Mouse (Mus musculus): ENCODE results near the gene Myo1e. TPM values are rescaled to one million over a fixed set of nuclear protein-coding genes. Genes with fewer than 3 reads are reported as not detected.

Gene Myo1e
- polyA plus RNA-seq, 1 experiment from 2014 or later: 18.9 TPM

GRCm38 (mm10) chr9:70232044-70233010, 25.2 kb downstream of the Myo1e start:
- H3K27me3 ChIP-seq (ENCODE audit: low read depth, poor library complexity, severe bottlenecking): no peaks in the 10 kb centered on the region
- no peaks in the 10 kb centered on the region for H3K9me3 ChIP-seq (replicated peaks)
- H3K27ac ChIP-seq: no peak overlapping the region
- DNase-seq (ENCODE audit: low spot score): no peak
- no peaks in the 10 kb centered on the region for H3K36me3 ChIP-seq
- 85% methylated on average over 10 of the region's 10 CpGs for WGBS
- H3K4me3 ChIP-seq: no peak overlapping the region
- no peaks in the 10 kb centered on the region for H3K4me1 ChIP-seq

- H3K4me1 ChIP-seq: peaks cover 18% of the 10 kb centered on the region
- H3K4me3 ChIP-seq: no peak overlapping the region
- WGBS: 89% methylated on average over 3 of the region's 3 CpGs
- no peak for DNase-seq (ENCODE audit: low spot score)
- H3K36me3 ChIP-seq: no peaks in the 10 kb centered on the region
- no peaks in the 10 kb centered on the region for H3K9me3 ChIP-seq (replicated peaks)
- H3K27ac ChIP-seq: no peak overlapping the region
- no peaks in the 10 kb centered on the region for H3K27me3 ChIP-seq (ENCODE audit: low read depth, poor library complexity, severe bottlenecking)
Measured at GRCm38 (mm10) chr9:70237136-70237535, 30.0 kb downstream of the Myo1e start.

DNA sequence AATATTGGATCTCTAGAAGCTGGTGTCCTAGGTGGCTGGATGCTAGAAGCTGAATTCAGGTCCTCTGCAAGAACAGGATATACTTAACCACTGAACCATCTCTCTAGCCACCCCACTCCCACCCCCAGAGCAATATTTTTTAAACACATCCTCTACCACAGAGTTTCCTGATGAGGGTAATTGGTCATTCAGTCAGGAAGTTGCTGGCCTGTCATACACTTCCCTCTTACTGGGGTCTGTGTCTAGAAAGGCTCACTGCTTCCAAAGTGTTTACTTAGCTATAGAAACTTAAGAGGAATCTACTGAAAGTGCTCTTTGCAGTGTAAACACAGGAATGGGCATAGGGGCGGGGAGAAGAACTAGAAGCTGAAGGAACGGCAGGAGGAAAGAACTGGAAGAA, 30.4 kb downstream of the Myo1e start:
- no peak for DNase-seq (ENCODE audit: low spot score)
- no peak overlapping the region for H3K27ac ChIP-seq
- no peaks in the 10 kb centered on the region for H3K9me3 ChIP-seq (replicated peaks)
- H3K27me3 ChIP-seq (ENCODE audit: low read depth, poor library complexity, severe bottlenecking): no peaks in the 10 kb centered on the region
- no peak overlapping the region for H3K4me3 ChIP-seq
- H3K4me1 ChIP-seq: peaks cover 22% of the 10 kb centered on the region
- H3K36me3 ChIP-seq: no peaks in the 10 kb centered on the region
- 41% methylated on average over 2 of the region's 2 CpGs for WGBS

- no peaks in the 10 kb centered on the region for H3K36me3 ChIP-seq
- no peaks in the 10 kb centered on the region for H3K9me3 ChIP-seq (replicated peaks)
- no peaks in the 10 kb centered on the region for H3K27me3 ChIP-seq (ENCODE audit: low read depth, poor library complexity, severe bottlenecking)
- no peak overlapping the region for H3K27ac ChIP-seq
- 86% methylated on average over 6 of the region's 6 CpGs for WGBS
- H3K4me3 ChIP-seq: no peak overlapping the region
- peaks cover 26% of the 10 kb centered on the region for H3K4me1 ChIP-seq
- DNase-seq (ENCODE audit: low spot score): no peak
Measured at GRCm38 (mm10) chr9:70238391-70238790, 31.2 kb downstream of the Myo1e start.

DNA sequence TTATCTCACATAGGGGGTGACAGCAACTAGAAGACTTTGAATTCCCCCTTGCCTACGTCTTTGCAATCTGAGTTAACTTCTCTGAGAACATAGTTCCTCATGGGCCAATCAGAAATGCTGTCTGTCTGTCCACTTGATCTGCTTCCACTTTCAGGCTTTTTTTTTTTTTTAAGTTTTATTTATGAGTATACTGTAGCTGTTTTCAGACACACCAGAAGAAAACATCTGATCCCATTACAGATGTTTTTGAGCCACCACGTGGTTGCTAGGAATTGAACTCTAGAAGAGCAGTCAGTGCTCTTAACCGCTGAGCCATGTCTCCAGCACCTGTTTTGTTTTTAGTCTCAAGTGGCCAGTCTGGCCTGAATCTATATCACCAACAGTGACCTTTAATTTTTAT, 32.1 kb downstream of the Myo1e start:
- Histone ChIP-seq H3K27me3 (ENCODE audit: low read depth, poor library complexity, severe bottlenecking) (no peaks in the 10 kb centered on the region), H3K36me3 (no peaks in the 10 kb centered on the region), H3K4me3 (no peak overlapping the region), H3K27ac (no peak overlapping the region), H3K9me3 (replicated peaks) (no peaks in the 10 kb centered on the region), H3K4me1 (peaks cover 26% of the 10 kb centered on the region)
- DNase-seq (ENCODE audit: low spot score): no peak
- WGBS: 85% methylated on average over 3 of the region's 3 CpGs

DNA sequence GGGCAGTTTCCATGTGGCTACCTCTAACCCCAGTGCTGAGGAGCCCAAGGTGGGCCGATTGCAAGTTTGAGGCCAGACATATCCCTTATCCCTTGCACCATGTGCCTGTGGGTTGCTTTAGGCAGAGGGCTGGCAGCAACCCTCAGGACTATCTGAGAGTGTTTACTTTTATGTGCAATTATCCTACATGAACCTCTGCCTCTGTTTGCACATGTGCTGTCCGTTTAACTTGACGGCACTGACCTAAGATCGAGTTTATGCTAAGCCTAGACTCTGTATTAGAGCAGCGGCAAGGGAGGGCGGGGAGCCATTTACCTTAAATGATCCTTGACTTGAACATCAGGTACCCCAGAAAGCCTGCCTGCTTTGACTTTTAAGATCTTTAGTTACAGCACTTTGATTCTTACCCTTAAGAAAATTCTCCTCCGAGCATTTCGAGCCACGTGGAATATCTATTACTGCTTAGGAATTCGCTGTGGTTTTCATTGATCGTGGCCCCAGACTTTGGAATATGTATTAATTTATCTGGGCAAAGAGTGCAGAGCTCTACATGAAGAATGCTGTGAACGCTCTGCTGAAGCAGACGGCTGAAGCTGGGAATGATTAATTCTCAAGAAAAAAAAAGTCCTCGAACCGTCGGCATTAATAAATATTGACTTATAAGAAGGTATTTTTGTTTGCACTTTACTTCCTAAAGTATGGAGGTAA, 33.7 kb downstream of the Myo1e start:
- Histone ChIP-seq H3K27ac (no peak overlapping the region), H3K9me3 (replicated peaks) (no peaks in the 10 kb centered on the region), H3K4me3 (no peak overlapping the region), H3K36me3 (no peaks in the 10 kb centered on the region), H3K27me3 (ENCODE audit: low read depth, poor library complexity, severe bottlenecking) (no peaks in the 10 kb centered on the region), H3K4me1 (peaks cover 26% of the 10 kb centered on the region)
- 84% methylated on average over 16 of the region's 16 CpGs for WGBS
- DNase-seq (ENCODE audit: low spot score): no peak

GRCm38 (mm10) chr9:70241411-70241961, 34.3 kb downstream of the Myo1e start:
- H3K4me1 ChIP-seq: peaks cover 30% of the 10 kb centered on the region
- H3K9me3 ChIP-seq (replicated peaks): no peaks in the 10 kb centered on the region
- DNase-seq (ENCODE audit: low spot score): no peak
- H3K27me3 ChIP-seq (ENCODE audit: low read depth, poor library complexity, severe bottlenecking): no peaks in the 10 kb centered on the region
- H3K4me3 ChIP-seq: no peak overlapping the region
- no peaks in the 10 kb centered on the region for H3K36me3 ChIP-seq
- H3K27ac ChIP-seq: peak overlapping the region; percentile 59; the same call in 1 of the 2 replicates
- 78% methylated on average over 8 of the region's 8 CpGs for WGBS

- no peaks in the 10 kb centered on the region for H3K27me3 ChIP-seq (ENCODE audit: low read depth, poor library complexity, severe bottlenecking)
- DNase-seq (ENCODE audit: low spot score): no peak
- no peaks in the 10 kb centered on the region for H3K36me3 ChIP-seq
- H3K4me1 ChIP-seq: peaks cover 31% of the 10 kb centered on the region
- no peaks in the 10 kb centered on the region for H3K9me3 ChIP-seq (replicated peaks)
- 80% methylated on average over 4 of the region's 4 CpGs for WGBS
- peak overlapping the region; percentile 59; the same call in 1 of the 2 replicates for H3K27ac ChIP-seq
- no peak overlapping the region for H3K4me3 ChIP-seq
Measured at GRCm38 (mm10) chr9:70242112-70242862, 35.1 kb downstream of the Myo1e start.

DNA sequence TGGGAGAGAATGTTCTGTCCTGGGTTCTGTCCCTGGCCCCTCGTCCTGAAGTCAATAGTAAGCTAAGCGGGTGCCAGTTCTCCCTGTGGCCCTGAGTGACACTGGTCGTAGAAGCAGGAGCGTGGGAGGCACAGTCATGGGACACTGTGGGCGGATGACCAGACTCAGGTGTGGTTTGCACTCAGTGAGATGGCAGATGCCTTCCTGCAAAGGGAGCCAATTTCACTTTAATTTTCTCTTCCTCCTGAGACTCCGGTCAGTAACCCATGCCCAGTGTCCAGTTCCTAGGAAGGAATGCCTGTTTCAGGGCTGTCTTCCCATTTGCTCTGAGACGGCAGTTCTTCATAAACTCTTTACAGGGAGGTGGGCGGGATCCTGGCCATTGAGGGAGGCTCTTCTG, 36.1 kb downstream of the Myo1e start:
- DNase-seq (ENCODE audit: low spot score): no peak

DNA sequence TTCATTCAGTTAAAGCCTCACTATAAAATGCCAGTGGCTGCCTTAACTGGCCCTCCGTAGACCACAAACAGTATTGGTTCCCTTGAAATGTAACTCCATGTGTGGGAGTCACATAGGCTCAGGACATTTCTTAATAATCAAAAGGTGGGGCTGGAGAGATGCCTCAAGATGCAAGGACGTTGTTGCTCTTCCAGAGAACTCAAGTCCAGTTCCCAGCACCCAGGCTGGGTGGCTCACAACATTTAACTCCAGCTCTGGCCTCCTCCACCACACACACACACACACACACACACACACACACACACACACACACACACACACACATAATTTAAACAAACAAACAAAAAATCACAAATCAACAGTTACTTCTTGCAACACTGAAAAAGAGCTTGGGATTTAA, 36.6 kb downstream of the Myo1e start:
- Histone ChIP-seq H3K9me3 (replicated peaks) (no peaks in the 10 kb centered on the region), H3K4me3 (no peak overlapping the region), H3K27me3 (ENCODE audit: low read depth, poor library complexity, severe bottlenecking) (no peaks in the 10 kb centered on the region), H3K4me1 (peaks cover 31% of the 10 kb centered on the region), H3K27ac (no peak overlapping the region), H3K36me3 (no peaks in the 10 kb centered on the region)
- 72% methylated on average over 2 of the region's 2 CpGs for WGBS
- DNase-seq (ENCODE audit: low spot score): no peak

More for the DNA sequence above, 36.1 kb downstream of the Myo1e start:
- Histone ChIP-seq H3K9me3 (replicated peaks) (no peaks in the 10 kb centered on the region), H3K4me1 (peaks cover 31% of the 10 kb centered on the region), H3K4me3 (no peak overlapping the region), H3K27ac (no peak overlapping the region), H3K27me3 (ENCODE audit: low read depth, poor library complexity, severe bottlenecking) (no peaks in the 10 kb centered on the region), H3K36me3 (no peaks in the 10 kb centered on the region)
- WGBS: 81% methylated on average over 8 of the region's 8 CpGs

GRCm38 (mm10) chr9:70244115-70244514, 37.0 kb downstream of the Myo1e start:
- H3K27me3 ChIP-seq (ENCODE audit: low read depth, poor library complexity, severe bottlenecking): no peaks in the 10 kb centered on the region
- no peak overlapping the region for H3K27ac ChIP-seq
- DNase-seq (ENCODE audit: low spot score): no peak
- no peaks in the 10 kb centered on the region for H3K36me3 ChIP-seq
- H3K9me3 ChIP-seq (replicated peaks): no peaks in the 10 kb centered on the region
- H3K4me1 ChIP-seq: peaks cover 34% of the 10 kb centered on the region
- 55% methylated on average over 7 of the region's 7 CpGs for WGBS
- H3K4me3 ChIP-seq: no peak overlapping the region

DNA sequence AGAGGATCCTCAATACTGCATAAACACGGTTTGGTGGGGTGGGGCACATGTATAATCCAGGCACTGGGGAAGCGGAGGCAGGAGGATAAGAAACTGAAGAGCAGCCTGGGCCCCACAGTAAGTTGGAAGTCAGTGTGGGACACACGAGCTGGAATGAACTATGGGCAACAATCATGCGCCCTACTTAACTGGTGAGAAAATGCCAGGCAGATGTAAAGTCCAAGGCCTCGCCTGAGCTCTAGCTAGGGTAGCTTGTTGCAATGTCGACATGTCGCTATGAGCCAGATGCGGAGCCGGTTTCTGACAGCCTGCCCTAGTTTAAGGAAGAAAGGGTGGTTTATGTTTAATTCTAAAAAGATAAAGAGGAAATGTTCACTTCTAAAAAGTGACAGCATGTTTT, 37.9 kb downstream of the Myo1e start:
- 94% methylated on average over 9 of the region's 9 CpGs for WGBS
- H3K4me1 ChIP-seq: peaks cover 42% of the 10 kb centered on the region

More for the DNA sequence above, 37.9 kb downstream of the Myo1e start:
- Histone ChIP-seq H3K36me3 (no peaks in the 10 kb centered on the region), H3K27me3 (ENCODE audit: low read depth, poor library complexity, severe bottlenecking) (no peaks in the 10 kb centered on the region), H3K4me3 (no peak overlapping the region), H3K27ac (no peak overlapping the region), H3K9me3 (replicated peaks) (no peaks in the 10 kb centered on the region)
- no peak for DNase-seq (ENCODE audit: low spot score)

Data from limb, embryonic 10.5 days (tissue).